Mouse (Mus musculus) heart, adult 2 months (tissue): ENCODE results near the gene Alg14.

Experiments used
- CTCF ChIP-seq: fragments of 200-600 bp; IDR thresholded peaks from 2 replicates; pipeline ENCODE4 v1.8.1; 2022; ENCODE audit warnings: antibody characterized with exemption, mild to moderate bottlenecking, moderate library complexity
- EP300 ChIP-seq: fragments of 200-500 bp; IDR thresholded peaks from 2 replicates; pipeline ENCODE4 v1.6.1; 2011; ENCODE audit warnings: low read depth, low read length, control low read depth; ENCODE audit not compliant: insufficient read depth

DNA sequence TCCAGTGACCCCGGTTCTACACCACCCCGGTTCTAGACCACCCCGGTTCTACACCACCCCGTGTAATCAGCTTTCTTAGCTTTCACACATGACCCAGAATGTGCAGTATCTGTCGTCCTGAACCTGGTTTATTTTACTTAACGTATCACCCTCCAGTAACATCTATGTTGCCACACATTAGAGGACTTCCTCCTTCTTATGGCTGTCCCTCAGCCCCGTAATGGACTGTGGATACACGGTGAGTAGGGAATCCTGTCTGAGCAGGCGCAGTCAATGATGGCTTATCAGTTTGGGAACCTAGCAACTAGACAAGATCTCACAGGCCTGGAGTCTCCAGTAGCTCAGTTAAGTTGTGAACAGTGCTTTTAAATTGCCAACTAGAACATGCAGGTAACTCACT lies 62.7 kb downstream of the Alg14 start:
- TF ChIP-seq EP300: no peak
- TF ChIP-seq CTCF: no peak
